Mouse (Mus musculus) intestine, postnatal 0 days (tissue): ENCODE results near the gene Cyp2b10. TPM values are rescaled to one million over a fixed set of nuclear protein-coding genes. Genes with fewer than 3 reads are reported as not detected.
"Not testable (repeated sequence)": the region's sequence is repeated elsewhere in the genome, so short reads cannot be mapped to it uniquely, and the experiment has no call there.

Experiments
- ATAC-seq: fragments of 200-750 bp; cut with Nextera tagmentation; 2 replicates; pipeline ENCODE4 v1.8.0; 2017; ENCODE audit warnings: mild to moderate bottlenecking, moderate TSS enrichment, moderate library complexity
- H3K27ac ChIP-seq: fragments of 300-500 bp; sonication (generic); 2 replicates; pipeline ENCODE4 v1.5.1; 2014; ENCODE audit warnings: mild to moderate bottlenecking, low read depth, low read length, moderate library complexity
- H3K27me3 ChIP-seq: fragments of 300-500 bp; sonication (generic); replicated peaks from 2 replicates; pipeline ENCODE4 v1.6.1; 2014; ENCODE audit warnings: low read length, mixed read lengths; ENCODE audit not compliant: control insufficient read depth, insufficient read depth
- H3K36me3 ChIP-seq: fragments of 300-500 bp; sonication (generic); 2 replicates; pipeline ENCODE4 v1.6.1; 2014; ENCODE audit warnings: mild to moderate bottlenecking, moderate library complexity; ENCODE audit not compliant: control insufficient read depth, insufficient read depth
- H3K4me1 ChIP-seq: fragments of 300-500 bp; sonication (generic); replicated peaks from 2 replicates; pipeline ENCODE4 v1.6.1; 2014; ENCODE audit warnings: antibody characterized with exemption, low read length, mixed read lengths; ENCODE audit not compliant: control insufficient read depth, insufficient read depth
- H3K4me2 ChIP-seq: fragments of 300-500 bp; sonication (generic); replicated peaks from 2 replicates; pipeline ENCODE4 v1.6.1; 2014; ENCODE audit warnings: low read depth, mild to moderate bottlenecking, moderate library complexity
- H3K4me3 ChIP-seq: fragments of 300-500 bp; sonication (generic); 2 replicates; pipeline ENCODE4 v1.5.1; 2014; ENCODE audit warnings: low read depth, low read length
- H3K9ac ChIP-seq: fragments of 300-500 bp; sonication (generic); 2 replicates; pipeline ENCODE4 v1.6.1; 2014; ENCODE audit warnings: mild to moderate bottlenecking, low read depth, low read length
- H3K9me3 ChIP-seq: fragments of 300-500 bp; sonication (generic); 2 replicates; pipeline ENCODE4 v1.6.1; 2016; ENCODE audit warnings: mixed run types; ENCODE audit not compliant: control insufficient read depth
- CTCF ChIP-seq: sonication (generic); IDR thresholded peaks from 2 replicates; pipeline ENCODE4 v1.5.1; 2016; ENCODE audit warnings: low read depth, mild to moderate bottlenecking, control low read depth, antibody characterized with exemption, moderate library complexity
- WGBS: fragments of 180-500 bp; shearing (Covaris S2); extraction: QIAGEN DNeasy Blood & Tissue Kit; methylation state at CpG from one replicate; pipeline ENCODE4 v1.1.7; 2014; 5-methylcytosine and 5-hydroxymethylcytosine counted together
- polyA plus RNA-seq: library from polyadenylated mRNA; unstranded; fragments of >200 nt; fragmentation: Nextera tagmentation; extraction: Ambion mirVana; gene quantifications from 2 replicates; pipeline ENCODE4 v1.2.1, GENCODE M21; 2015

The Cyp2b10 gene
- polyA plus RNA-seq, 1 experiment from 2014 or later: 0.13 TPM

- Histone ChIP-seq H3K27me3 (no peaks in the 10 kb centered on the region), H3K4me3 (no peak overlapping the region), H3K4me2 (no peak overlapping the region), H3K9ac (no peak overlapping the region), H3K4me1 (no peaks in the 10 kb centered on the region), H3K27ac (no peak overlapping the region), H3K36me3 (no peaks in the 10 kb centered on the region), H3K9me3 (no peaks in the 10 kb centered on the region)
- WGBS: 79% methylated on average over 3 of the region's 3 CpGs
- no peak for ATAC-seq
- TF ChIP-seq CTCF: no peak
These were observed 33.7 kb upstream of the Cyp2b10 start for GRCm38 (mm10) chr7:25863756-25864155.

GRCm38 (mm10) chr7:25864861-25865260, 32.6 kb upstream of the Cyp2b10 start:
- no peak for ATAC-seq
- Histone ChIP-seq H3K27me3 (no peaks in the 10 kb centered on the region), H3K9me3 (no peaks in the 10 kb centered on the region), H3K4me1 (no peaks in the 10 kb centered on the region), H3K27ac (no peak overlapping the region), H3K9ac (no peak overlapping the region), H3K36me3 (no peaks in the 10 kb centered on the region), H3K4me2 (no peak overlapping the region), H3K4me3 (no peak overlapping the region)
- WGBS: 61% methylated on average over 5 of the region's 5 CpGs
- no peak for TF ChIP-seq CTCF

- H3K4me3 ChIP-seq: no peak overlapping the region
- H3K36me3 ChIP-seq: no peaks in the 10 kb centered on the region
- H3K27me3 ChIP-seq: no peaks in the 10 kb centered on the region
- WGBS: 83% methylated on average over 2 of the region's 2 CpGs
- H3K27ac ChIP-seq: no peak overlapping the region
- H3K9ac ChIP-seq: no peak overlapping the region
- no peak overlapping the region for H3K4me2 ChIP-seq
- TF ChIP-seq CTCF: peak; percentile 62
- ATAC-seq: no peak
- H3K9me3 ChIP-seq: no peaks in the 10 kb centered on the region
- H3K4me1 ChIP-seq: no peaks in the 10 kb centered on the region
These were observed 27.6 kb upstream of the Cyp2b10 start for GRCm38 (mm10) chr7:25869789-25870188.

DNA sequence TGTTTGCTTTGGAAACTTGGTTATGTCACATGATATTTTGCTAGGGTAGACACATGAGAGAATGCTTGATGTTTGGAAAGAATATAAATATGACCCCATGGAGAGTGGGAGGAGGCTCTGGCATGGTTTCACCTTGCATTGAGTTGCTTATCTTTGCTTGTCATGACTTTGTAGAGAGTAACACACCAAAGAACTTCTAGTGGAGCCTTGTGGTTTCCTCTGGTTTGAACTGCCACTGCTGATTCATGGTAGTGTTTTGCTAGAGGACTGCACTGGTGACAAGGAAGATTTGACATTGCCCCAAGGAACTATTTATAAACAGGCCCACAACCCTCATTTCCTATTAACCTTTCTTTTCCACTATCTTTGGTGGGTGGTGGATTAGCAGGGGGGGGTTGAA, 24.8 kb upstream of the Cyp2b10 start:
- Histone ChIP-seq H3K4me1 (no peaks in the 10 kb centered on the region), H3K4me2 (no peak overlapping the region), H3K36me3 (no peaks in the 10 kb centered on the region), H3K27me3 (no peaks in the 10 kb centered on the region), H3K4me3 (no peak overlapping the region), H3K27ac (no peak overlapping the region), H3K9me3 (no peaks in the 10 kb centered on the region), H3K9ac (no peak overlapping the region)
- no peak for TF ChIP-seq CTCF
- ATAC-seq: no peak

GRCm38 (mm10) chr7:25878735-25879134, 18.7 kb upstream of the Cyp2b10 start:
- H3K9ac ChIP-seq: no peak overlapping the region
- no peaks in the 10 kb centered on the region for H3K9me3 ChIP-seq
- no peaks in the 10 kb centered on the region for H3K4me1 ChIP-seq
- WGBS: 31% methylated on average over 6 of the region's 6 CpGs
- H3K27ac ChIP-seq: no peak overlapping the region
- H3K36me3 ChIP-seq: no peaks in the 10 kb centered on the region
- TF ChIP-seq CTCF: no peak
- no peak overlapping the region for H3K4me3 ChIP-seq
- ATAC-seq: peak; percentile 69
- no peaks in the 10 kb centered on the region for H3K27me3 ChIP-seq
- H3K4me2 ChIP-seq: no peak overlapping the region

DNA sequence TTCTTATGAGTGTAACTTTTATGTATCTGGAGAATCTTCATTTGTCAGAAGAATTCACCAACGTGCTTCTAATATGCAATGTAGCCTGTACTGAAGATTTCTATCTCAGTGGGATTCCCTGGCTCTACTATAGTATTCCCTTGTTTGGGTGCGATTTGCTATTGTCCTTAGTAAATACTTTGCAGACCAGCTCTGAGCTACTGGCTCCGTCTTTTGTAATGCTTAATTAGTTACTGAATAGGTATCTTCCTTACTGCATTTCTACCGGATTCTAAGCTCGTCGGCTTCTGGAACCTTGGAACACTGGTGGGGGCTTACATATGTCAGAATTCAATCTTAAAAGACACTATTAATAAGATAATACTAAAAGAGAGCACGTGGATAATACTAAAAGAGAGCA, 16.7 kb upstream of the Cyp2b10 start:
- ATAC-seq, H3K9ac ChIP-seq, H3K36me3 ChIP-seq, H3K9me3 ChIP-seq, H3K4me3 ChIP-seq, H3K4me2 ChIP-seq, H3K4me1 ChIP-seq, H3K27ac ChIP-seq, H3K27me3 ChIP-seq: not testable (repeated sequence)
- 34% methylated on average over 7 of the region's 7 CpGs for WGBS

GRCm38 (mm10) chr7:25884272-25884671, 13.1 kb upstream of the Cyp2b10 start:
- no peak for TF ChIP-seq CTCF
- Histone ChIP-seq H3K36me3 (no peaks in the 10 kb centered on the region), H3K27me3 (no peaks in the 10 kb centered on the region), H3K4me1 (no peaks in the 10 kb centered on the region), H3K4me2 (no peak overlapping the region), H3K27ac (no peak overlapping the region), H3K4me3 (no peak overlapping the region), H3K9me3 (no peaks in the 10 kb centered on the region), H3K9ac (no peak overlapping the region)
- 88% methylated on average over 1 of the region's 1 CpGs for WGBS
- no peak for ATAC-seq
